Mouse (Mus musculus) lung, adult 18-20 months (tissue): Measurements from ENCODE around the gene Retnlb.
"Not testable (repeated sequence)": the region's sequence is repeated elsewhere in the genome, so short reads cannot be mapped to it uniquely, and the experiment has no call there.

Experiments
- DNase-seq, 2 experiments: peaks; one replicate each; pipeline ENCODE4 v3.0.0; 2022; ENCODE audit warnings: mixed read lengths in 2 of 2

Retnlb gene

GRCm38 (mm10) chr16:48816695-48817094, at the start of gene Retnlb:
Retnlb (plus strand) TSS chr16:48816856.
- no peak for DNase-seq

- no peak for DNase-seq
Observed at GRCm38 (mm10) chr16:48769183-48769582, 47.5 kb upstream of the Retnlb start.

DNA sequence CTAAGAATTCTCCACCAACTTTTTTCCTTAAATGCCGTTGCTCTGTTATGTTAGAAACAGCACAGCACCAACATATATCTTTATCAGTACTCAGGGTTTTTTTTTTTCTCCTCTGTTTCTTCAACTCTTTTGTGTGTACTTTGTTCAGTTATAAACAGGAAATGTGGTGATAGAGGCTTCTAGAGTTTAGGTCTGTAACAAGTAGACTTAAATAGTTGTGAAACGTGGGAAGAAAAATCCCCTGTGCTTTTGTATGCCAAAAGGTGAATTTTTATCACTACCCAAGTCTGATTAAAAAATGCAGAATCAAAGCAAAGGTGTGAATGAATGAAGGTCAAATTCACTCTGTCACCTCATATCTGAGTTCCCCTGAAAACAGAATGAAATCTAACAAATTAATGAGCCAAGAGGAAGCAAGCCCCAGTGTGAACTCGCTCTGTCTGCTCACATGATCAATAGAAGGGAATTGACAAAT, 44.6 kb upstream of the Retnlb start, which contains the start of gene Trat1:
Trat1 (minus strand) TSS at position 51 of the 475 bp plus-strand sequence.
- DNase-seq: no peak

DNA sequence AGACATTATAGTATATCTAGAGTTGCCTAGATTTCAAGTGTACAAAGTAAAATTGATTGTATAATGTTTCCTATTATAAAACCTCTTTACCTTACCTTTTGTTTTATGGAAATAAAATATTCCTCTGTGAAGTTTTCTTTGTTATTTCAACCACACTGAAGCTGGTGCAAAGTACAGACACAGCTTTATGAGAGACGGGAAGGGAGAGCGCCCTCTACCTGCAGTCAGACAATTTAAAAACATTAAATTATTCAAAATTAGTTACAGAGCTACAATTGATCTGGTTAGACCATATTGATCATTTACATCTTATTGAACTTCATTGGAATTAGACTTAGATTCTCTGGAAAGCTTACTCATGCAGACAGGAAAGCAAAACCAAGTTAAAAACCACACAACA, 39.4 kb upstream of the Retnlb start:
- DNase-seq: no peak

GRCm38 (mm10) chr16:48786258-48786657, 30.4 kb upstream of the Retnlb start:
- DNase-seq: no peak

DNA sequence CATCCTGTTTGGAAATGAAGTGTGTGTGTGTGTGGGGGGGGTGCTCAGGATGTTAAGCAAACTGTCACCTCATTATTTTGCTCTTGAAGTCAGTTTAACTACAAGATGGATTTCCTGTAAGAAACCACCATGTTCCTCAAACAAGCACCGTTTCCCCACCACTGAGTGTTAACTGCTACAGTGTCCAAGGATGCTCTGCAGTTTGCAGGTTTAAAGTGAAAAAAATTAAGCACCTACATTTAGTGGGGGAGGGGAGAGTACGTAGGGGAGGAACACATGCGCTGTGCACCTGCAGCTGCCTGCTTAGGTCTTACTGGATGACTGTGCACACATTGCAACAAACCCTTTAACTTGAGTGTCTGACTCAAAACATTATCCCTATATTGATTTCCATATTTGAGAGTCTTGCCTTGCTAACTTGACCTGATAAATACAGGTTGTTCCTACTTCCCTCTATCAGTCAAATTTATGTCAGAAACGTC, 27.9 kb upstream of the Retnlb start:
- no peak for DNase-seq

DNA sequence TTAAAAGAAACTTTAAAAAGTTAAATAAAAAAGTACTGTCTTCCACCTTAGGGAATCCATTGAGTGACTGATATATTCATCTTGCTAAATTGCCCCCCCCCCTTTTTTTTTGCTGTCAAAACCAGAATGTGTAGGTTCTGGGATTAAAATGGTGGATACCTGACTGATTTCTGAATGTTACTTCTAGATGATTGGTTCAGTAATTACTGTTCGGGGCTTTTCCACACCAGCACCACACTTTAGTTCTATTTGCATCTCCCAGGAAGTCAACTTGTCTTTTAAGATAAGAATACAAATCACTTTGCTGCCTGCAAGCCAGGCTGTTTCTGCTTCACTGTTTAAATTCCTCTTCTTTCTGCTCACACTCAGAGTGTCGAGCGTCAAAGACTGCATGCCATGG, 18.4 kb upstream of the Retnlb start:
- DNase-seq: no peak

DNA sequence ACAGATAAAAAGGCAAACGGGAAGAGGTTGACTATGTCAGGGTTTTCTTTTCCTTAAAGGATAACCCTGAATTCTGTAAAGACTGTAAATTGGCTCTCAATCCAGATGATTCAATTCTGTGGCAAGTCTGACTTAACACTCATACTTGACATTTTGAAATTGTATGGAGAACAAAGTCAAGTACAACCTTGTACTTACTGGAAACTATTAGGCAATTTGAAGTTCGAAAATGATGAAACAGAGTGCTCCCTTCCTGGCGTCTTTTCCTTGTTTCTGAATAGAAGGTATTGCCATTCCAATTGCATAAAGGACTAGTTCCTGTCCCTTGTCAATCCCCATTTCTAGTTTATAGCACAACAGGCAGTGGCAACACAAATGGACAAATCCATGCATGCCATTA, 17.2 kb upstream of the Retnlb start:
- DNase-seq: peak in 1 of 2 experiments; percentile 4

- DNase-seq: no peak
Observed at GRCm38 (mm10) chr16:48800906-48801305, 15.8 kb upstream of the Retnlb start.

DNA sequence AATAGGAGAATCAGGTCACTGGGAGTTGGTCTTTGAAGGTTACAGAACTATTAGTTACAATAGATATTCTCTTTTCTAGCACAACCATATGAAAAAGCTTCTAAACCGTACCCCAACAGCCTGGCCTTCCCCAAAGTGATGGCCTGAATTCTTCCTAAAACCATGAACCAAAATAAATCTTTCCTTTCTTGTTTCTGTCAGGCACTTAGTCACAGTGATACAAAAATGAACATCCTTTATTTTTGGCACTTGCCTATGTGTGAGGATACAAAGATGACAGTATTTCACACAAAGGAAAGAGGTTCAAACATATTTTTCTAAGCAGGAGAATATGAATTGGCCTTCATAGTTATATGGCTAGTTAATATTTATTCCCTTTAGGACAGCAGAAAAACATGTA, 11.2 kb upstream of the Retnlb start:
- DNase-seq: no peak

DNA sequence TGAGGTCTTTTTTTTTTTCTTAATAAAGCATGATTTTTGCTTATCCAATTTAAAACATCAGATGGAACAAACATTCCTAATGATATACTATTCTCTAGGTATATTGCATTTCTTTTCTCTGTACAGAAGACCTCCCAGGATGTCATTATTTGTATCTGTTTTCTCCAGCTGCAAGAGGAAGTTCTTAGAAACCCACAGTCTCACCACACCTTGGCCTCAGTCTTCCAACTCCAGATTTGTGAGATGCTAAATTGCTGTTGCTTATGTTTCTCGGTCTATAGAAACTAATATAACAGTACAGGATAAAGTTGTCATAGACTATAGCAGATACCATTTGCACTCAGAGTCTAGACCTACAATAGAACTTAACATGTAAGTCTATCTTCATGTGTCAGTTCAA, 10.1 kb upstream of the Retnlb start:
- no peak for DNase-seq

DNA sequence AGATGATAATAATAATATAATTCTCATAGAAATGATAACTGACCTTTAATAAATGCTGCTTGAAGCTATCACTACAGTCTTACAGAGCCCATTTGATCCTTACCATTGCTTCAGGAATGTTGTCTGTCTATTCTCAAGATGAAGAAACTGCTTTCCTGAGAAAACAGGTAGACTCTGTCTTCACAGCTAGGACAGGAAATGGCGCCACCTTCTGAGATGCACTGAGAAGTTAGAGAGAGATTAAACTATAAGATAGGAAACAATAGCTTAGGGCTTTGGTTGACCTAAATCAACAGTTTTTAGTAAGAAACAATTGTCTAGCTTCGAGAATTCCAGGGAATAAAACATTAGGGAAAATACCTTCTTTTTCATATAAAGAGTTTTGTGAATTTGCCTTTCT, 7.3 kb upstream of the Retnlb start:
- no peak for DNase-seq

DNA sequence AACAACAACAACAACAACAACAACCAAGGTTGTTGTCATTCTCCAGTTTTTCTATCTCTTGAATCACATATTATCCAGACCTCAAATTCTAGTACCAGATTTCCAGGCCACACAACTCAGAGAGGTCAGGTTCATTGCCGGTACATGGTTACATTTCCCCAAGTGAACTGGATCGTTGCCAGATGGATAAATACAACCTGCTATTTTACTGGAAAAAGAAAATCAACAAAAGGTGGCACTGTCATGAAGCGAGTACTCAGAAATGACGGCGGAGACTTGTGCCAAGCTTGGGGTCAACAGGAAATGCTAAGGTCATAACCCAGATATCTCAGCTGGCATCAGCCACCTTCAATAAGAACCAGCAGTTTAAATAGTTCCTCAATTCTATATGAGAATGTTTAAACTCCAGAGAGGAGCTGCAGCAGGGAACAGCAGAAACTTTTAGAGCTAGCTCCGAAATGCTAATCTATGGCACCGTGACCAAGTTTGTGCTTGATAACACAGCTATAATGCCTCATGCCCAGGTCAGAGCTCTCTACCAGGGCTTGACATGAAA, 4.7 kb upstream of the Retnlb start:
- peak in 1 of 2 experiments; percentile 11 for DNase-seq

- DNase-seq: no peak
Observed at GRCm38 (mm10) chr16:48818524-48818923, 1.9 kb downstream of the Retnlb start.

- no peak for DNase-seq
Observed at GRCm38 (mm10) chr16:48826474-48826873, 9.8 kb downstream of the Retnlb start.

- no peak for DNase-seq
Observed at GRCm38 (mm10) chr16:48827625-48828024, 11.0 kb downstream of the Retnlb start.

DNA sequence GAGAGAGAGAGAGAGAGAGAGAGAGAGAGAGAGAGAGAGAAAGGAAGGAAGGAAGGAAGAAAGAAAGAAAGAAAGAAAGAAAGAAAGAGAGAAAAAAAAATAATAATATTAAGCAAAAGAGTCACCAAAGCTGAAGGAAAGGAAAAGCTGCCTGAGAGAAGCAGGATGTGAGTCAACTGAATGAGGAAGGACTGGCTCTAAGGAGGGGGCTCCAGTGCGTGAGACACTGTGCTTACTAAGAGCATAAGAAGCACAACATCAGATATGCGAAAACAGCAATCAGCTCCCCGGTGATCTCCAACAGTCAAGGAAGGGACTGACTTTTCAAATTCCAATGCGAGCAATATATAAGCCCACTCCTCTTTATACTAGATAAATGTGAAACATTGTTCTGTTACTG, 12.4 kb downstream of the Retnlb start:
- no peak for DNase-seq

DNA sequence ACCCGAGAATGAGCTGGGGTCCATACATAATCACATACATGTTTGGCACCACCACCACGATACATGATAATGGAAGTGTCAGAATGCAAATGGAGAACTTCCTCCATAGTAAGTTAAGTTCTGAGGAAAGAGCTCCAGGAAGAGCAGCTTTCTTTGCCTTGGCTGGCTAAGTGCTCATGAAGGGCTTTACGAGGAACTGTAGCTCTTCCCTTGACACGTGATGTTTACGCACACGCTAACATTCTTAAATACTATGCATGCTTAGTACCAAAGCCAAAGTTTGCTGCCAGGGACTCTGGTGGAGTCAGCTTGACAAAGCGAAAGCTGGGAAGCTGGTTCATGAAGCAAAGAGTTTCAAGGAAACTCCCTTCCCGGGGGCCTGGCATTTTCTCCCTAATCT, 15.4 kb downstream of the Retnlb start:
- no peak for DNase-seq

DNA sequence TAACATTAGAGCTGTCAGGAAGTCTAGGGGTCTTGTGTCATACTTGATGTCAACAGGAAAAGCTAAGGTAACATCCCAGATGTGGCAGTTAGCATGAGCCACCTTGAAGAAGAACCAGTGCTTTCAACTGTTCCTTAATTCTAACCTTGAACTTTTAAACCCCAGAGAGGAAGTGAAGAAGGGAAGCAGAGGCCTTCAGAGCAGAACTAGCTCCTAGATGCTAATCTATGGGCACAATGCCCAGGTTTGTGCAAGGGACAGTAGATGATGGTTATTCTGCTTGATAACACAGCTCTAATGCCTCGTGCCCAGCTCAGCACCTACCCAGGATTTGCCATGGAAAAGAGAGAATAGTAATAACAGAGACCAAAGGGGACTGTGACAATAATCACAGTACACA, 17.0 kb downstream of the Retnlb start:
- not testable (repeated sequence) for DNase-seq

- peak in 1 of 2 experiments; percentile 4 for DNase-seq
Observed at GRCm38 (mm10) chr16:48842266-48842665, 25.6 kb downstream of the Retnlb start, which contains the start of gene Retnla. Retnla (plus strand) TSS chr16:48842551.

DNA sequence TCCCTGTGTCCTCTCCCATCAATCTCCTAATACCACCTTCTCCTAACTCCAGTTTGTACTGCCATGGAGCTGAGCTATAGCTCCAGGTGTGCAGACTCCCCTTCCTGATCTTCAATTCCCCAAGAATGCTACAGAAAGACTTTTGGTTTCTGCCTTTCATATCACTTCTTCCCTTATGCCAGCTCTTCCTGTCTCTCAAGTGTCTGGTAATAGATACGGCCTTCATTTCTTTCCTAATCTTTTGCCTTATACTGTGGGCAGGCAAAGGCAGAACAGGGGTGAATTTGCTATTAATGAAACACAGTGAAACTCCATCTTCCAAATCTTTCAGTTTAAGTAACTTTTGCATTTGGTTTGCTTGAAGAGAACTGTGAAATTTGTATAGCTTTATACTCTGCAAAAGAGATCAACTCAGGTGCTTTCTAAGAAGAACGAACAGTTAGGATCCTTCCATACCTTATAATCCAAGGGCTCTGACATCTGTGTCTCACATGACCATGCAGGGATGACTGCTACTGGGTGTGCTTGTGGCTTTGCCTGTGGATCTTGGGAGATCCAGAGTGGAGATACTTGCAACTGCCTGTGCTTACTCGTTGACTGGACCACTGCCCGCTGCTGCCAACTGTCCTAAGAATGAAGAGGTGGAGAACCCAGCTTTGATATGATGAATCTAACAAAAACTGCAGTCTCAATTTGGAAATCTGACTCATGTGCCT, 27.2 kb downstream of the Retnlb start:
- DNase-seq: no peak

- not testable (repeated sequence) for DNase-seq
Observed at GRCm38 (mm10) chr16:48865004-48865403, 48.3 kb downstream of the Retnlb start.

DNA sequence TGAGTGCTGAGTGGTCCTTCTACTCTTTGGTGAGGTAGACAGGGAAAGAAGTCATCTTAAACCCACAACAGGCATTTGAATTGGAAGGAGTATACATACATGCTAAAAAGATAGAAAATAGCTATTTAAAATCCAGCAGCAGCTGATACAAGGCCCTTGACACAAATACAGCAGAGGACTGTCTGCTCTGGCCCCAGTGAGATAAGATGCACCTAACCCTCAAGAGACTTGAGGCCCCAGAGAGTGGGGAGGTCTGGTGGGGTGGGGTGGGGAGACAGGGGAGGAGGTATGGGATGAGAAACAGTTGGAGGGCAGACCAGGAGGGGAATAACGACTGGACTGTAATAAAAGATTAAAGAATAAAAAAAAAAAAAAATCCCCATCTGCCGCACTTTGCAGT, 51.0 kb downstream of the Retnlb start:
- no peak for DNase-seq
